Mouse (Mus musculus): ENCODE data around the gene Grk6.

Gene Grk6

GRCm38 (mm10) chr13:55444937-55445315 is at the start of gene Grk6:
TSS of gene Grk6 (plus strand) at chr13:55445072.
- DNase-seq: peak; percentile 99

DNA sequence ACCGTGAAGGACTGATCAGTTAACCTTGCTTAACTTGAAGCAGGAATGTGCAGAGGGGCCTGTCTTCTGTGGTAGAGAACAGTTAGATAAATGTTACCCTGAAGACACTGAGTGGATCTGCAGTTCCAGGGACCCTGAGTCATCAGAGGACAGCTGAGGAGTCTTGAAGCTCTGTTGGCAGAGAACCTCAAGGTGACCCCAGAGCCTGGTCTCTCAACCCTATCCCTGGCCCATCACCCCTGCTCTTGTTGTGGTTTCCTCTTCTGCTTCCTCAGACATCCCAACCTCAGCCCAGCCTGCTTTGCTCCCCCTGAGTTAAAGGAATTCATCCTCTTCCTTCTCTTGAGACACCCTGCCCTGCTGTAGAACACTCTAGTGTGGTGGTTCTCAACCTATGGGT is 46.8 kb upstream of the Grk6 start, which contains the start of gene Slc34a1:
TSS of gene Slc34a1 (plus strand) at position 100 of the 400 bp plus-strand sequence.
- DNase-seq: no peak

DNA sequence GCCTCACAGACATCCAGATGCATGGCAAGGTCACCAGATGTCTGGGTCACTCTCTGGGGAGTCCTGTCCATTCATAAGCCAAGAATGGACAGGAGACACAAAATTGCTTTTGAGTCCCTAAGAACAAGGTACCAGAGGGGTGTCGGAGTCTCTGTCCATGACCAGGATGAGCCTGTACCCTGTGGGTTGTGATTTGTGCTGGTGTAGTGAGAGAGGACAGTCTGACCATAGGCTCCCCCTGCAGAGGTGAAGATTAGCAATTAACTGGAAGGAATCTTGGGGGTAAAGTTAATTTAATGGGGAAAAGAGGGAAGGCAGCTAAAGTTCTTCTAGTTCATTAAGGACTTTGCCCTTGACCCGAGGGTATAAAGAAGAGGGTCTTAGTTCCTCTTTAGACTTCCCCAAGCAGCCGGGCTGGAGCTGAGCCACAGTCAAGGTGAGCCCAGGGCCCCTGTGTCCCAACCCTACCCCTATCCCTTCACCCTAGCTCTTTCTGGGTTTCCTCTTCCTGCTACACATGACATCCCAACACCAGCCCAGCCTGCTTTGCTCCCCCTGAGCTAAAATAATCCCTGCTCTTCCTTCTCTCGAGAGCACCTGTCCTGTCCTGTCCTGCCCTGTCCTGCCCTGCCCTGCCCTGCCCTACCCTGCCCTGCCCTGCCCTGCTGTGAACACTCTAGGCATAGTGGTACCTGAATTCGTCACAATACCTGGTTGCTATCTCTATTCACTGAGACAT is 45.4 kb upstream of the Grk6 start:
- no peak for DNase-seq

- no peak for DNase-seq
These were observed 44.9 kb upstream of the Grk6 start for GRCm38 (mm10) chr13:55400039-55400346.

DNA sequence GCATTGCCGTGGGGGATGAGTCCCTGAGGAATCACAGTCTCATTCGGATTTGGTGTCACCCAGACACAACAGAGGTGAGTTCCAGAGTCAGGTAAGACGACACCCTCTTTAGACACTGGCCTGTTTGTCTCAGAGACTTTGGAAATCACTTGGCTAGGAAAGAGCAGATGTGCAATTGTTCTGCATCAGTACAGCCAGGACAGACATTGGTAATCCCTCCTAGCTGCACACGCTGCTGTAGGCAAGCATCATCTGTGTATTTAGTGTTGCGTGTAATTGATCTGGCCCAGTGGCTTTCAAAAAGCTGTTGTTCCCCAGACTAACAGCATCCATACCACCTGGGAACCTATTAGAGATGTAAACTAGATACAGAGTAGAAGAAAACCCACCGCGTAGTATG is 41.6 kb upstream of the Grk6 start:
- no peak for DNase-seq

- DNase-seq: no peak
These were observed 40.7 kb upstream of the Grk6 start for GRCm38 (mm10) chr13:55403935-55404852.

DNA sequence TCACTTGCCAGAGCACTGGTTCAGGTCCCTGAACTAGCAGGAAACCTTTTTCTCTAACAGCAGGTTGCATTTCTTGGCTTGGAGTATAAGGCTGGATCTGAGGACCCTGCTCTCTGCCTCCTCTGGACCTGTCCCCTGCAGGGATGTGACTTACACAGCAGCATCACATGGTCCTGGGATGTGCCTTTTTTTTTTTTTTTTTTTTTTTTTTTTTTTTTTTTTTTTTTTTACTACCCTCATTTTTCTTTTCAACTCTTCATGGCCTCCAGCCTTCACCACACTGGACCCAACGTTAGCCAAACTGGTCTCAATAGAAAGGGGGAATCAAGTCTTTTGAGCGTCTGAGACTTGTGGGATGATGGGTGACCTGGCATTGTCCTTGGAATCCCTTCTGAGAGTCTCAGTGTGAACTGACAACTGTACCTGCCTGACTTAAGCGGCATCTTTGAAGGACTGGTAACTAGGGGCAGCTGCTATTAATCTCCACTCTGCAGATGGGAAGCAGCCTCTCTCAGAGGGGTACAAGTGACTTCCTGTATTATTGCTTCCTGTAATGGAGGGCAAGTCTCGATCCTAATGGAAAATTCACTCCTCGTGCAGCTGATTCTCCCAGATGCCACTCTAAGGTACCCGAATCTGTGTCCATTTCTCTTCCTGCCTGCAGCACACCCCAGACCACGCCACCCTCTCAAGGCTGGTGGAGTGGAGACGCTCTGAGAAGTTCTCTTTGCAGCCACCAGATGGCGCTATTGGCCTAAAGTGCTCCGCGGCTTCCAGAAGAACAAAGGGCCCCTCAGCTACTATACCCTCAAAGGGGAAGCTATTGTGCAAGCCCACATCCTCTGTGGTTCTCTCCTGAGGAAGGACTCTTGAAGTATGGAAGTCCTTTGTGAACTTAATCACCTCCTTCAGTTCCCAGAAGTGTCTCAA is 39.8 kb upstream of the Grk6 start:
- peak; percentile 69 for DNase-seq

DNA sequence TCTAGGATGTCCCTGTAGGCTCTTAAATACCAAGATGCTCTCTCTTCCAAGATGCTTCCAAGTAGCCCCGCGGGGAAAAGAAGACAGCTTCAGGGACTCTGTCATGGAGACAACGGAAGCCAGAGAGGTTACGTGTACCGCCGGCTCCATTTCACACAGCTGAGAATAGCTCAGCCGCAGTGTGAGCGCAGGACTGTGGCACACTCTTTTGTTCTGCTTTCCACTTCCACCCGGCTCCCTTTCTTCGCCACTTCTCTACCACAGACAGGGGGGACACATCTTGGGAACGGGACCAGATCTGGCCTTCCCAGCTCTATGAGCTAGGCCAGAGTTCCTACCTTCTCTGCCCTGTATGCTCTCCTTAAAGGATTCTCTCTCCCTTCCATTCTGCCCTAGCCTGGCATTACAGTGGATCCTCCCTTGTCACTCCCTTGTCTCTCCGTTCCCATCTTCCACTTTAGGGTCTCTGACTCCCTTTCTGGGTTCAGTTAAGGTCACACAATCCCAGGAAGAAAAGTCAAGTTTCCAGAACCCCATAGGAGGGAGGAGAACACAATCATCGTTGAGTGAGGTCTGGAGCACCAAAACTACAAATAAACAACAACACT is 39.0 kb upstream of the Grk6 start:
- no peak for DNase-seq

DNA sequence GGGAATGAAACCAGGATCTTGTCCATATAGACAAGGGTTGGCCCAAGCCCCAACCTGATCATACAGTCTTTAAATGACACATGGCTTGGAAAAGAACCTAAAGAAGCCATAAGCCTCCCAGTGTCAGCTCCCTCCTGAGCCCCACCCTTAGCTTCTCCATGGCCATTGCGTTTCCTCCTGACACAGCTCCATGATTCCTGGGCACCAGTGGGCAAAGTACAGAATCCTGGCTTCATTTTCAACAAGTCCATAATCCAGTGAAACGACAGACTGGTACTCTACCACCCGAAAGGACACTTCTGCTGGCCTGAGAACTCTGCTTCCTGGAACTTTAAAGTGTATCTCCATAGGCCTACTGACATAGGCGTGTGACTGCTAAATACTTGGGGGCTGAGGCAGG is 37.5 kb upstream of the Grk6 start:
- DNase-seq: no peak

DNA sequence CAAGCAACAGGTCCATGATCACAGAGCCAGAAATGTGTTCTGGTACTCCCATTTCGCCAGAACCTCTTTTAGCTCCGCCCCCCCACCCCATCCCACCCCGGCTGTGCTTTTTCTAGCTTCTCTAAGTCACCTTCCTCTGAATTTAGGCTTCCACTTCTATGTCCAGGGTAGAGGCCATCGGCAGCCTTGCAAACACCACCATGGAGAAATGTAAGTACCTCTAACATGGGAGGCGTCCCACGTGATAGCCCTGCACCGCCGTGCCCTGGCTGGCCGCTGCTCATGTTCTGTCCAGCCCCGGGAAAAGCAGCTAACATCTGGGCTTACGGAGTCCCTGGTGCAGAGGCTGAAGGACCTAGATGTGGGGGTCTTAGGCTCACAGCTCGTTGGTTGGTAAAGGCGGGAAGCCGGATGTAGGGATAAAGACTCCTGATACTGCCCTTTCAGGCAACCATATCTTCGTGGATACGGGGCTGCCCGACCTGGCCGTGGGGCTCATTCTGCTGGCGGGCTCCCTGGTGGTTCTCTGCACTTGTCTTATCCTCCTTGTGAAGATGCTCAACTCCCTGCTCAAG is 36.2 kb upstream of the Grk6 start:
- DNase-seq: no peak

DNA sequence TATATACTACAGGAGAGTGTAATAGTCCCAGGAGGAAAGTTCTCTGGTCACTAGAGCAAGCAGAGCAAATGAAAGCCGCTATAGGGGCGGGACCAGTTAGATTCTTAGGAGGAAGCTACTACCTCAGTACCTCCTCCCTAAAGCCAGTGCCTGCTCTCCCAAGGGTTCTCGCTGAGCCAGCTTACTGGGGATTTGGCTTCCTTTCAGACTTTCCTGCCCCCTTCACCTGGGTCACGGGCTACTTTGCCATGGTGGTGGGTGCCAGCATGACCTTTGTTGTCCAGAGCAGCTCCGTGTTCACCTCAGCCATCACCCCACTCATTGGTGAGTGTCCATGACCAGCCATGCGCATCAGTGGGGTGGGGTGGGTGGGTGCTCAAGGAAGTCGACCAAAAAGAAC is 33.0 kb upstream of the Grk6 start:
- no peak for DNase-seq

- no peak for DNase-seq
These were observed 32.1 kb upstream of the Grk6 start for GRCm38 (mm10) chr13:55412643-55413307.

- DNase-seq: no peak
These were observed 31.5 kb upstream of the Grk6 start for GRCm38 (mm10) chr13:55413333-55413732.

DNA sequence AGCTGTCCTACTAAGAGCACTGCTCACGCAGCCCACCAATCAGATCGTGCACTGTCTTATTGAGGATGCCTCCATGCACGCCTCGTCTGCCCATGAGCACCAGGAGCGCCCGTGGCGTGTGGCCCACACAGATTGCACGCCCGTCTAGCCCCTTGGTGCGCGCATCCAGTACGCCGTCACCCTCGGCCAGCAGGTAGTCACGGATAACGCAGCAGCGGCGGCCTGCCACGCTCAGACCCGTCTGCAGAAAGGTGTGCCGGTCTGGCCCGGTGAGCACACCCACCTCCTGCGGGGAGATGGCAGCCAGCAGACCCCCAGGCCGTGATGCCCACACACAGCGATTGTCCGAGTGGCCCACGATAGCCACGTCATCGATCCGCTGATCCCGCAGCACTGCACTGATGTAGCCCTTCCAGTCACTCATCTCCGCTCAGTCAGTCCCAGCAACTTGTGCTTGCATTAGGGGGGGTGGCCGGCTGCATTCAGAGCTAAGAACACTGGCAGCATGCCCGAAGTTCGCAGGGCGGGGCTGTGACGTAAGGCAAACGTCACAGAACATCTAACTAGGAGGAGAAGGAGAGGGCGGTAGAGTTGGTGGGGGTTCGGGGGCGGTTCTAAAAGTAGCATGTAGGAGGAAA is 30.0 kb upstream of the Grk6 start, which contains the start of gene Pfn3:
TSS of gene Pfn3 (minus strand) at position 490 of the 638 bp plus-strand sequence.
- DNase-seq: no peak

DNA sequence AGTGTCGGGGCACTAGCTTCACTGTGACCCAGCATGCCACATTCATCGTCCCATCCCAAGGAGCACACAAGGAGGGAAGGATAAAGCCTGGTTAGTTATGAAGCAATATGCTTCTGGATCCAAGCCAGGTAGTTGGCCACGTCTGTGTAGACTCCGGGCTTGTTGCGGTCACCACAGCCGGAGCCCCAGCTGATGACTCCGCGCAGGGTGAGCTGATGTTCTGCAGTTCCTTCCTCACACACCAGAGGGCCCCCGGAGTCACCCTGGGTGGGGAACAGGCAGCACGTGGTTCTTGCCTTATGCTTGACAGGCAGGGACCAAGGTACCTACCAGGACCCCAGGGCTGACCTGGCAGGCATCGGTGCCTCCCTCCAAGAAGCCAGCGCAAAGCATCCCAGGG is 26.9 kb upstream of the Grk6 start:
- DNase-seq: peak; percentile 86

- DNase-seq: no peak
These were observed 25.7 kb upstream of the Grk6 start for GRCm38 (mm10) chr13:55419142-55419541.

GRCm38 (mm10) chr13:55420018-55420932 is 24.6 kb upstream of the Grk6 start:
- no peak for DNase-seq

GRCm38 (mm10) chr13:55420933-55421800 is 23.7 kb upstream of the Grk6 start:
- DNase-seq: peak; percentile 56

GRCm38 (mm10) chr13:55426613-55427012 is 18.3 kb upstream of the Grk6 start, which contains the start of gene F12:
TSS of gene F12 (minus strand) at chr13:55426793.
- no peak for DNase-seq
